Mouse (Mus musculus): ENCODE measurements at regions not wholly inside any gene's neighbourhood (a gene's known extent, or its start where the extent isn't known, plus 50 kb on each side); places are given as distances from the start of the nearest gene placed in this dataset.

- Histone ChIP-seq H3K4me3 (ENCODE audit: low read depth, low read length) (no peak overlapping the region), H3K27me3 (replicated peaks; ENCODE audit: insufficient read depth, low read length) (no peaks in the 10 kb centered on the region), H3K9me3 (ENCODE audit: low read length) (no peaks in the 10 kb centered on the region), H3K36me3 (ENCODE audit: insufficient read depth, low read length) (no peaks in the 10 kb centered on the region), H3K4me1 (ENCODE audit: insufficient read depth, low read depth, low read length) (no peaks in the 10 kb centered on the region; the same call in 1 of the 2 replicates), H3K4me2 (replicated peaks; ENCODE audit: low read depth, low read length) (no peak overlapping the region), H3K27ac (ENCODE audit: low read length) (no peak overlapping the region), H3K9ac (replicated peaks; ENCODE audit: low read depth) (no peak overlapping the region)
- DNase-seq (ENCODE audit: low spot score) (no peak), ATAC-seq (no peak)
- WGBS = 61% methylated on average over 17 of the region's 17 CpGs
- no peak for TF ChIP-seq EP300 (IDR thresholded peaks at IDR 0.05)
- no peak for TF ChIP-seq CTCF (IDR thresholded peaks at IDR 0.05)
Measured at GRCm38 (mm10) chr6:94760629-94761111, 60.7 kb upstream of the Lrig1 start.

DNA sequence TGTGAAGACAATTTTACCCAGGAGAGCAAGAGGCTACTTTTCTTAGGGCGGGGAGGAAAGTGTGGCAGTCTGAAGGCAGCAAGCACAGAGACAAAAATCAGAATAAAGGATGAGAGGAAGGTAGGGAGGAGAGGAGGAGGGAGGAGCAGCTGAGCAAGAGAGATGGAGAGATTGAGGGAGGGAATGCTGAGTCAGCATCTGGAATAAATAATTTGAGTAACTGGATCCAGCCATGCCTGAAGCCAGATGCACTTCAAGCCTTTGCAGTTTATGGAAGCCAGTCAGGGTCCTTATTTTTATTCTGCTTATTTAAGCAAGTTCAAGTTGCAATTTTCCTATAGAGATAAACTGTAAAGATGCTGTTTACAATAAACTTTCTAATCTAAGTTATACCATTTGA is 59.7 kb upstream of the Lrig1 start:
- 95% methylated on average over 1 of the region's 1 CpGs for WGBS
- no peaks in the 10 kb centered on the region for H3K9me3 ChIP-seq (ENCODE audit: low read length)

DNA sequence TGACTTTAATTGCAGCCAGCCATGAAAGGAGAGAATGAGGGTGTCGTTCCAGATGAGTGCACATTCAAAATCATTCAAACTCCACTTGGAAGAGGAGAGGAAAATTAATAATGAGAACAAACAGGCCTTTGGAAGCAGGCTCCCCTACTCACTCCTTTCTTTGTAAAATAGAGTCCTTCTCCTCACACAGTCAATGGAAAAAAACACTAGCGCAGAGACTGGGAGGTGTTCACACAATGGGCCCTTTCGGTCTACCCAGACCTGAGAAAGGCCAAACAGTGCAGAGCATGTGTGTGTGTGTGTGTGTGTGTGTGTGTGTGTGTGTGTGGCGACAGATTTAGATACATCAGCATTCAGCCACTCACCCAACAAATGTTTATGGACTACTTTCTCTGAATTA is 56.0 kb upstream of the Lrig1 start:
- Histone ChIP-seq H3K27ac (ENCODE audit: low read length) (no peak overlapping the region), H3K4me3 (ENCODE audit: low read depth, low read length) (no peak overlapping the region), H3K27me3 (replicated peaks; ENCODE audit: insufficient read depth, low read length) (no peaks in the 10 kb centered on the region), H3K9me3 (ENCODE audit: low read length) (no peaks in the 10 kb centered on the region), H3K4me2 (replicated peaks; ENCODE audit: low read depth, low read length) (no peak overlapping the region), H3K36me3 (ENCODE audit: insufficient read depth, low read length) (no peaks in the 10 kb centered on the region), H3K4me1 (ENCODE audit: insufficient read depth, low read depth, low read length) (no peaks in the 10 kb centered on the region), H3K9ac (replicated peaks; ENCODE audit: low read depth) (no peak overlapping the region)
- DNase-seq (ENCODE audit: low spot score) (no peak), ATAC-seq (no peak)
- WGBS = 65% methylated on average over 4 of the region's 4 CpGs
- TF ChIP-seq CTCF (IDR thresholded peaks at IDR 0.05) = no peak
- TF ChIP-seq EP300 (IDR thresholded peaks at IDR 0.05) = no peak

More for the DNA sequence above, 59.7 kb upstream of the Lrig1 start:
- Histone ChIP-seq H3K4me2 (replicated peaks; ENCODE audit: low read depth, low read length) (no peak overlapping the region), H3K9ac (replicated peaks; ENCODE audit: low read depth) (no peak overlapping the region), H3K27me3 (replicated peaks; ENCODE audit: insufficient read depth, low read length) (no peaks in the 10 kb centered on the region), H3K36me3 (ENCODE audit: insufficient read depth, low read length) (no peaks in the 10 kb centered on the region), H3K27ac (ENCODE audit: low read length) (no peak overlapping the region), H3K4me3 (ENCODE audit: low read depth, low read length) (no peak overlapping the region), H3K4me1 (ENCODE audit: insufficient read depth, low read depth, low read length) (no peaks in the 10 kb centered on the region; the same call in 1 of the 2 replicates)
- no peak for TF ChIP-seq EP300 (IDR thresholded peaks at IDR 0.05)
- TF ChIP-seq CTCF (IDR thresholded peaks at IDR 0.05) = no peak
- no peak for DNase-seq (ENCODE audit: low spot score)
- ATAC-seq = no peak

DNA sequence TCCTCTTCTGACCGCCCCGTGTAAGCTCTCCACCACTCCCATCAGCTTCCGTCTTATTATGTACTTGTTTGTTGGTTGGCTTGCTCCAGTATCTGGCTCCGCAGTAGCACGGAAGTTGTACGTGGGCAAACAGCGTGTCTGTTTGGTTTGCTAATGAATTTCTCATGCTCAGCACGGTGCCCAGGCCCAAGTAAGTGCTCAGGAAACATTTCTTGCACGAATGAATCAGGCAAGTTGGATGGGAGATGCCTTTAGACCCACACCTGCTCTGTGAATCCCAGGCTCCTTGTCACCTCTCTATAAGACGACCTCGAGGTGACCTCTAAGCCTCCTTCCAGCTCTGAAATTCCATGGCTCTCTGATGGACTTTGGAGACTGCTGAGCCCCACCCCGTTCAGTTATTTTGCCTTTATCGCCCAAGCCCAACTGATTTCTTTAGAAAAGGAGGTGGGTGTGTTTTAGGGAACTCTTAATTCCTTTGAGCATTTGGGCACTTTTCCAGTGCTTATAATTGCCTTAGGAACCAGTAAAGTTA is 55.4 kb upstream of the Lrig1 start:
- peak; percentile 19 for DNase-seq (ENCODE audit: low spot score)
- no peaks in the 10 kb centered on the region for H3K36me3 ChIP-seq (ENCODE audit: insufficient read depth, low read length)
- no peak overlapping the region for H3K9ac ChIP-seq (replicated peaks; ENCODE audit: low read depth)
- H3K27ac ChIP-seq (ENCODE audit: low read length) = no peak overlapping the region
- no peaks in the 10 kb centered on the region for H3K4me1 ChIP-seq (ENCODE audit: insufficient read depth, low read depth, low read length)
- H3K9me3 ChIP-seq (ENCODE audit: low read length) = no peaks in the 10 kb centered on the region
- H3K4me2 ChIP-seq (replicated peaks; ENCODE audit: low read depth, low read length) = no peak overlapping the region
- WGBS = 53% methylated on average over 13 of the region's 13 CpGs
- ATAC-seq = no peak
- TF ChIP-seq CTCF (IDR thresholded peaks at IDR 0.05) = no peak
- no peak for TF ChIP-seq EP300 (IDR thresholded peaks at IDR 0.05)
- no peak overlapping the region for H3K4me3 ChIP-seq (ENCODE audit: low read depth, low read length)
- no peaks in the 10 kb centered on the region for H3K27me3 ChIP-seq (replicated peaks; ENCODE audit: insufficient read depth, low read length)

- Histone ChIP-seq H3K4me2 (replicated peaks; ENCODE audit: low read depth, low read length) (no peak overlapping the region), H3K27me3 (replicated peaks; ENCODE audit: insufficient read depth, low read length) (no peaks in the 10 kb centered on the region), H3K9ac (replicated peaks; ENCODE audit: low read depth) (no peak overlapping the region), H3K4me1 (ENCODE audit: insufficient read depth, low read depth, low read length) (no peaks in the 10 kb centered on the region), H3K27ac (ENCODE audit: low read length) (no peak overlapping the region), H3K36me3 (ENCODE audit: insufficient read depth, low read length) (no peaks in the 10 kb centered on the region), H3K4me3 (ENCODE audit: low read depth, low read length) (no peak overlapping the region), H3K9me3 (ENCODE audit: low read length) (no peaks in the 10 kb centered on the region)
- TF ChIP-seq CTCF (IDR thresholded peaks at IDR 0.05) = no peak
- TF ChIP-seq EP300 (IDR thresholded peaks at IDR 0.05) = no peak
- 66% methylated on average over 3 of the region's 3 CpGs for WGBS
- DNase-seq (ENCODE audit: low spot score) = no peak
- ATAC-seq = no peak
Measured at GRCm38 (mm10) chr6:94754522-94754921, 54.6 kb upstream of the Lrig1 start.

GRCm38 (mm10) chr6:94751101-94751440 is 51.1 kb upstream of the Lrig1 start:
- no peaks in the 10 kb centered on the region for H3K4me1 ChIP-seq (ENCODE audit: insufficient read depth, low read depth, low read length)
- no peak overlapping the region for H3K4me2 ChIP-seq (replicated peaks; ENCODE audit: low read depth, low read length)
- no peaks in the 10 kb centered on the region for H3K9me3 ChIP-seq (ENCODE audit: low read length)
- WGBS = 39% methylated on average over 6 of the region's 8 CpGs
- H3K27ac ChIP-seq (ENCODE audit: low read length) = no peak overlapping the region
- H3K36me3 ChIP-seq (ENCODE audit: insufficient read depth, low read length) = no peaks in the 10 kb centered on the region
- H3K27me3 ChIP-seq (replicated peaks; ENCODE audit: insufficient read depth, low read length) = no peaks in the 10 kb centered on the region
- no peak overlapping the region for H3K9ac ChIP-seq (replicated peaks; ENCODE audit: low read depth)
- TF ChIP-seq CTCF (IDR thresholded peaks at IDR 0.05) (peak; percentile 58), EP300 (IDR thresholded peaks at IDR 0.05) (no peak)
- ATAC-seq (no peak), DNase-seq (ENCODE audit: low spot score) (no peak)
- H3K4me3 ChIP-seq (ENCODE audit: low read depth, low read length) = no peak overlapping the region
